Mouse (Mus musculus): Measurements from ENCODE around the gene Dhrs11.

Gene Dhrs11

GRCm38 (mm10) chr11:84825261-84825807, 3.5 kb downstream of the Dhrs11 start:
- DNase-seq (ENCODE audit: inconsistent age in 2 of 2, low spot score in 1 of 2), result peak in 1 of 2 experiments; percentile 39

DNA sequence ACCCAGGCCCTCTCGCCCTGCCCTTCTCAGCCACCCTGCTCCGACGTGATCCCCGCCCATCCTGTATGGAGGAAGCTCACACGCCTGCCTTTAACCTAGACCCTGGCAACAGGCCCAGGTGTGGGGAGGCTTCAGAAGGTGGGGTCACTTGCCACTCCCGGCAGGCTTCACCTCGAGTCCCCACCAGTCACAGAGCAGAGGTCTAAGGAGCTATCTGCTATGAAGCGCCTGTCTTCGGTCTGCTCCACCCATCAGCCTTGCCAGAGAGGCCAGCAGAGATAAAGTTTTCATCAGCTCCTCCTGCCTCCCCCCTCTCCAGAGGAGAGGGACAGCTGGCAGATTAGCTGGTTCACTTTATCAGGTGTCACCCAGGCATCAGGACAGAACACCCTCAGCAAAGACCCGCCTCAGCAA, 5.3 kb downstream of the Dhrs11 start:
- peak; percentile 34 to 65 for DNase-seq (ENCODE audit: inconsistent age in 2 of 2, low spot score in 1 of 2)

DNA sequence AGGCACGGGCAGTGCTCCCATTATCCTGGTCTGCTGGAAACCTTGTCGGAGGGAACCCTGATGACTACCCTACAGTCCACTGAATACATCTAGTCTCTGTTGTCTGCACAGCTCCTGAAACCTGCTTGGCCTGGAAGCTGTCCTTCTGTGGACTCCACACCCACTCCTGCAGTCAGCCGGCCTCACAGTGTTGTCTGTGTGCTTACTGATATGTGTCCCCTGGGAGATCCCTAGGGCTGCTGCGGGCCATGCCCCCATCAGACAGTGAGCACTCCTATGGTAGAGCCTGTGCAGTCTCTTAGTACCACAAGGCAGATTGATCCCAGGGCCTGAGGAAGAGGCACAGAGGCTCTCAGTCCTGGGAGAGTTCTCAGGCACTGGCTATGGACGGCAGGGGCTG, 6.3 kb downstream of the Dhrs11 start:
- DNase-seq (ENCODE audit: inconsistent age in 2 of 2, low spot score in 1 of 2), result peak in 1 of 2 experiments; percentile 40

DNA sequence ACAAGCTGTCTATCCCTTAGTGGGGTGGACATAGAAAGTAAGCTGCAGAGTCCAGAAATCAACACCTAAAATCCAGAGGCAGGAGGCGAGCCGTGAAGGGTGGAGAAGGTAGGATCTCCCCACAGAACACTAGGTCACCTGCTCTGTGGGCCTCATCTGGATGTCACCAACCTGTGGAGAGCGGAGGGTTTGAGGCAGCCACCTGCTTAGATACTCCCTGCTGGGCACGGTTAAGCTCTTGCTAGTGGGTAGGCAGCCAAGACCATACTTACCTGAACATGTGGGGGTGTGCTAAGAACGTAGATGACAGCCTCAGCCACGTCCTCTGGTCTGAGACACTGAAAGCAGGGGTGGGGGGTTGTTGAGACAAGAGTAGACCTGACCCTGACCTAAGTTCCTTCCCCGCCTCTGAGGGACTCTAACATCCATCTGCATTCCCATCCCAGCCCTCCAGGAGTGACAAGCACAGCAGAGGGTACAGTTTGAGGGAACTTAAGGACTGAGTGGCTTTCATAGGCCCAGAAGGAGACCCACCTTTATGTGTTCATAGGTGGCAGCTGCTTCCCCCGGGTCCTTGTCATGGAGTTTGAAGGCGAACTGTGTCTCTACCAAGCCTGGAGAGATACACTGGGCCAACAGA, 7.5 kb downstream of the Dhrs11 start:
- peak in 1 of 2 experiments; percentile 40 for DNase-seq (ENCODE audit: inconsistent age in 2 of 2, low spot score in 1 of 2)

DNA sequence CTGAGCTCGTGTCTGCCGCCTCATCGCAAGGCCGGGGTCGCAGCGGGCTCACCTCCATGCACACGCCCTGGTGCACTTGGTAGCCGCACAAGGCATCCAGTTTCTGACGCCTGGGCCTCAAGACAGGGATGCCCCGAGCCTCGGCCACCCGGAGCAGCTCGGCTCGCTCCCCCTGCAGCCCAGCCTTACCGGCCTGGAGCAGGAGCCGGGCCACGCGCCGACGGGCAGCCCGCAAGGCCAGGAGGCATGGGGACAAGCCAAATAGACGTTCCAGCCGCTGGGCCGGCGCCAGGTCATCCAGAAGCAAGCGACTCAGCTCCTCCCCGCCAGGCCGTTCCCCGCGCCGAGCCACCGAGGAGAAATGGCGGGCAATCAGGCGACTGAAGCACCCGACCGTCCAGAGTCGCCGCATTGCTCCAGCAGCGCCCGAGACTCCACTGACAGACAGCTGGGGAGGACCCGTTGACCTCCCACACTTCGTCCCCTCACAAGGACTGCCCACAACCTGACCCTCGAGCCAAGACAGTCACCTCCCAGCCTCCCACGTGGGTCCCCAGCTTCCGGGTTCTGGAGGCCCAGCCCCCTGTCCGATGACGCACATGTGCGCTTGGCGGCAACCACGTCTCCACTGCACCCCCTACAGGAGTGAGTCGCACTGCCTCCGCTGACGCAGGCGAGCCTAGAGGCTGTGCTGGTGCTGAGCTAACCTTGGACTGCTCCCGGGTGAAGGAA, 9.7 kb downstream of the Dhrs11 start, which contains the start of gene Mrm1:
Gene Mrm1, minus strand, starts transcription at position 555 of the 732 bp plus-strand sequence.
- peak; percentile 99 for DNase-seq (ENCODE audit: inconsistent age in 2 of 2, low spot score in 1 of 2)

- DNase-seq (ENCODE audit: inconsistent age in 2 of 2, low spot score in 1 of 2), result peak; percentile 89 to 95
These were observed 10.5 kb downstream of the Dhrs11 start for GRCm38 (mm10) chr11:84818085-84818960.

GRCm38 (mm10) chr11:84817362-84817761, 11.4 kb downstream of the Dhrs11 start:
- peak; percentile 44 to 60 for DNase-seq (ENCODE audit: inconsistent age in 2 of 2, low spot score in 1 of 2)

GRCm38 (mm10) chr11:84813724-84814510, 14.9 kb downstream of the Dhrs11 start:
- DNase-seq (ENCODE audit: inconsistent age in 2 of 2, low spot score in 1 of 2), result peak; percentile 68 to 89

DNA sequence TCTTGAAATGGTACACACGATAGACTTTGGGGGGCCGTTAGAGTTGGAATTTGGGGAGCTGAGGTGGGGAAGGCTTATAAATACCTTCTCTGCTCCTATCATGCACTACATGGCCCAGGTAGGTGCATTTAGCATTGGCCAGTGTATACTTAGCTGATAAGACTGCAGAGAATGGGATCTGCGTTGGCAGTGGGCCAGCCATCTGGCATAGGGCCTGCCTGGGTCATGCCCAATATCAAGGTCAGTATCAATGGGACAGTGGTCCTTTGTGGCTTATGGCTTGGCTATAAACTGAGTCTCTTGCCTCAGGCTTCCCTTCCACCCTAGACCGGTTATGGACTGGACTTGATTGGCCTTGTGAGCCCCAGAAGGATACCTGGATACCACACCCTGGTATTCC, 24.4 kb downstream of the Dhrs11 start:
- DNase-seq (ENCODE audit: inconsistent age in 2 of 2, low spot score in 1 of 2), result peak; percentile 40 to 59

GRCm38 (mm10) chr11:84797627-84798353, 31.0 kb downstream of the Dhrs11 start:
- DNase-seq (ENCODE audit: inconsistent age in 2 of 2, low spot score in 1 of 2), result peak; percentile 51 to 87

GRCm38 (mm10) chr11:84797026-84797425, 31.8 kb downstream of the Dhrs11 start:
- DNase-seq (ENCODE audit: inconsistent age in 2 of 2, low spot score in 1 of 2), result no peak

DNA sequence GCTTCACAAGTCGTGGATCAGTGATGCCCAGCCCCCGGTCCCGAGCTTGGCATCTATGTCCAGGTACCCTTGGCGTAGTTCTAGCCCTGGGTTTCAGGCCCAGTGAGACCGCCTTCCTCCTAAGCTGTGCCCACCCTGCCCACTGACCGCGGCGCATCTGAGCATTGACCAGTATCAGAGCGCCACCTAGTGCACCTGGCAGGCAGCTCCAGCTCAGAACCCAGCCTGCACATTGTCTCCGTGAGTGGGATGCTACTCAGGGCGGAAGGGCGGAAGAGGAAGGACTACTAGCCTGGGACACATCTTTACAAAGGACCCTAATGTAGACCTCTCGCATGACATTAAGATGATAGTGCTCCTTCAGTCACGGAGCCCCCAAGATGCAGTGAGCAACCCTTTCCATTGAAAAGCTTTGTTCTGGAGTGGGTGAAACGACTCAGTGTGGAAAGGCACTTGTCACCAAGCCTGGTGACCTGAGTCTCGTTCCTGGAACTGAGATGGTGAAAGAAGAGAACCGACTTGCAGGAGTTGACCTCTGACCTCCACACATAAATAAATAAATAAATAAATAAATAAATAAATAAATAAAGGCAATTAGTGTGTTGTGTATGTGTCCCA, 34.2 kb downstream of the Dhrs11 start:
- DNase-seq (ENCODE audit: inconsistent age in 2 of 2, low spot score in 1 of 2), result peak; percentile 49 to 82

DNA sequence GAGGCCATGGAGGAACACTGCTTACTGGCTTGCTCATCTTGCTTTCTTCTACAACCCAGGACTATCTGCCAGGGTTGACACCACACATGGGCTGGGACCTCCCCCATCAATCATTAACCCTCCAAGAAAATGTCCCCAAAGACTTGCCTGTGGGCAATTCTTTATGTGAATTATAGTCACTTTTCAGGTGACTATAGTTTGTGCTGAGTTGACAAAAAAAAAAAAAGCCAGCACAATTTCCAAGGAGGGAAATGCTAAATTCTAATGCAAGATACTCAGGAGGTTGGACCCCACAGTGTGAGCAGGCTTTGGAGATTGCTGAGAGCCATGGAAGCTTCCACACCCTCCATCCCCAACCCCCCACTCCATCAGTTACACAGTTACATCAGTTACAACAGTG, 35.2 kb downstream of the Dhrs11 start:
- no peak for DNase-seq (ENCODE audit: inconsistent age in 2 of 2, low spot score in 1 of 2)

DNA sequence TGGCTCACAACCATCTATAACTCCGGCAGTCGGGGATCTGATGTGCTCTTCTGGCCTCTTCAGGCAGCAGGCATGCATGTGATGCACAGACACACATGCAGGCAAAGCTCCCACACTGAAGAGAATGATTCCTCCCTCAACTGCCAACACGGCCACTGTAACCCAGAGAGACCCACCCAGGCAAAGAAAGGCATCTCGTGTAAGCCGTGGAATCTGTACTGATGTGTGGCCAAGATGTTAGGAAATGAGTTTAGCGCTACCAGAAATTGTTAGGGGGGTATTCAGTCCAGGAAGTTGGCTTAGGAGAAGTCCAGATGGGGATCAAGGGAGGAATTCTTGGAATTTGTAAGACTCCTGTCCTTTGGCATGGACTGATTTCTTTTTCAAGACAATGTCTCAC, 38.4 kb downstream of the Dhrs11 start:
- DNase-seq (ENCODE audit: inconsistent age in 2 of 2, low spot score in 1 of 2), result no peak

DNA sequence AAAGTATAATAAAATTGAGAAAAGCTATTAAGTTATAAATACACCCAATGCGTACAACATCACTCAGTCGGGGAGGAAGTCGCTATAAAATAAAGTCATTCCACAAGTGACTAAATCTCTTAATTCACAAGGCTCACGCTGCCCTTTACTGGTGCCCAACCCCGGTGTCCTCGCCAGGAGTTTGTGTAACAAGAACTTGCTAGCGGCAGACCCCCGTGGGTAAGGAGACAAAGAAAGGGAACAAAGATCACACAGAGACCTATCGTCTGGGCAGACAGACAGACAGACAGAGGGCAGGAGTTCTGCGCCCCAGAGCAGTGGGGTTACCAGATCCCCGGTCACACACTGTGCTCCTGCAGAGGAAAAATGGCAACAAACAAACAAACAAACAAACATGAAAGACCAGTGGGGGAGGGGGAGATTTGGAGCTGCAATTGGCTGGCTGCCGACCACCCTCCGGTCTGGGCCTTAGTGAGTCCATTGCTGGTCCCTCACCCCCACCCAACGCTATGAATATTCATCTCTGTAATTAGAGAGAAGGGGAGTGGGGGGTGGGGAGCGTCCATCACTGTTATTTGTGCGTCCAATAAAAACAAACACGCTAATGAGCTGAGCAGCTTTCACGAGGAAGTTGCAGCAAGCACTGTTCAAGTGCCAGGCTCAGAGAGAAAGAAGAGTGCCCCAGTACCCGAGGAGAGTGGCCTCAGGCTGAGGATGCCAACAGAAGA, 48.5 kb downstream of the Dhrs11 start:
- no peak for DNase-seq (ENCODE audit: inconsistent age in 2 of 2, low spot score in 1 of 2)

DNA sequence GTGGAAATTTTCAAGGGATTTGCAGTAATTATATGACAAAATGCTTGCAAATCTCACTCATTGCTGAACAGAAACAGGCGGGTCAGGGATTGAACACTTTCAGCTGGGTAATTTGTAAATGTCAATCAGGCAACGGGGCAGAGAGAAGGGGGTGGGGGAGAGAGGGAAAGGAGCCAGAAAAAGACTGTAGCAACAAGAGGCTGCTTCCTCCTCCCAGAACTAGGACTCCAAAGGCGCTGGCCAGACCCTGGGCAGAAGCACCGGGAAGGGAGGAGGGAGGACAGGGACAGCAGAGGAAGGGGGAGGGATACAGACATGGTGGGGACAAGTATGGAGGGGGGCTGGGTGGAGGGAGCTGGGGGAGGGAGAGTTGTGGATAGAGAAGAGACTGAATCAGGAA, 53.2 kb downstream of the Dhrs11 start:
- no peak for DNase-seq (ENCODE audit: inconsistent age in 2 of 2, low spot score in 1 of 2)

DNA sequence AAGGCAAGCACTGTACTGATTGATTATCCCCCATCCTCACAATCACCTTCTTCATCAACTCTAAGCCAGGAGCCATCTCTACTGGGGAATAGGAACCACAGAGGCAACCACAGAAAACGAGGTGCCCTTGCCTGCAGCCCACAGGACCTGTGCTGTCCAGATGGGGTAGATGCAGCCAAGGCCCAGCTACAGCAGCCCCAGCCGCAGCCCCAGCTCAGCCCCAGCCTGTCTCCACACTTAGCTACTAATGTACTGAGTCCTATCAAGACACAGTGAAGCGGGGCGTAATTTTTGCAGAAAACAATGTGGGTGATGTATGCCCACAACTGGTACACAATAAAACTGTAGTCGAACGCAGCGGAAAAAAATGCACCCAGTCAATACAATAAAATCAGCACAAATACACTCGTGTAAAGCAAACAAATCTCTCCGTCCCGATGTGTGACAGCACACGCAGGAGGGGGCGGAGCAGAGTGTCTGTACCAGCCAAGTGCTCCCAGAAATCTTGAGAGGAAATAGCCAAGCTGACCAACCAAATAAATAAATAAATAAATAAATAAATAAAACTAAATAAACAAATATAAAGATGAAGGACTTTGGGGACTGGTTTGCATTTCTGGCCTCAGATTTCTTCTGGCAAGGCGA, 53.8 kb downstream of the Dhrs11 start:
- DNase-seq (ENCODE audit: inconsistent age in 2 of 2, low spot score in 1 of 2), result no peak
